Mouse (Mus musculus): ENCODE measurements around the gene Vtcn1.
"Not testable (repeated sequence)": the region's sequence is repeated elsewhere in the genome, so short reads cannot be mapped to it uniquely, and the experiment has no call there.

DNA sequence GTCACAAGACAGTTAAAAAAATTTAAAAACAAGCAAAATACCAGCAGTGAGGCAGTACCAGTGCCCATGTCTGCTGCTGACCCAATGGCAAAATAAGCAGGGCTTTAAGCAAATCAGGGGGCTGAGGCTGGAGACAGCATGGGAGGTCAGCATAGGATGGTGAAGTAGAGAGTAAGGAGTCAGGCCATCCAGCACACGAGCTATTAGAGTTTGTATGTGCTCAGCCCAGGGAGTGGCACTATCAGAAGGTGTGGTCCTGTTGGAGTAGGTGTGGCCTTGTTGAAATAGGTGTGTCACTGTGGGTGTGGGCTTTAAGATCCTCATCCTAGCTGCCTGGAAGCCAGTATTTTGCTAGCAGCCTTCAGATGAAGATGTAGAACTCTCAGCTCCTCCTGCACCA is 9.8 kb upstream of the Vtcn1 start:
- not testable (repeated sequence) for TF ChIP-seq POLR2A (IDR thresholded peaks at IDR 0.05; ENCODE audit: low read depth, low read length); CTCF (IDR thresholded peaks at IDR 0.05; ENCODE audit: extremely low read depth, insufficient read depth, insufficient read length, insufficient replicate concordance)
